Mouse (Mus musculus) embryonic facial prominence, embryonic 12.5 days (tissue): ENCODE results near the gene Senp1. TPM values are rescaled to one million over a fixed set of nuclear protein-coding genes. Genes with fewer than 3 reads are reported as not detected.
A peak's percentile ranks its signal among the peaks of the same experiment; 100 is the strongest.

Experiments used
- ATAC-seq: fragments of 200-750 bp; cut with Nextera tagmentation; 2 replicates; pipeline ENCODE4 v1.8.0; 2017; ENCODE audit not compliant: insufficient number of reproducible peaks, insufficient read depth, low FRiP score, low TSS enrichment
- H3K27ac ChIP-seq: fragments of 300-500 bp; sonication (generic); 2 replicates; pipeline ENCODE4 v1.5.1; 2016; ENCODE audit warnings: mild to moderate bottlenecking
- H3K27me3 ChIP-seq: fragments of 300-500 bp; sonication (generic); 2 replicates; pipeline ENCODE4 v1.6.1; 2016; ENCODE audit warnings: mild to moderate bottlenecking, moderate library complexity
- H3K36me3 ChIP-seq: fragments of 300-500 bp; sonication (generic); 2 replicates; pipeline ENCODE4 v1.6.1; 2016; ENCODE audit warnings: mild to moderate bottlenecking
- H3K4me1 ChIP-seq: fragments of 300-500 bp; sonication (generic); 2 replicates; pipeline ENCODE4 v1.6.1; 2016
- H3K4me2 ChIP-seq: fragments of 300-500 bp; sonication (generic); replicated peaks from 2 replicates; pipeline ENCODE4 v1.6.1; 2016; ENCODE audit warnings: mild to moderate bottlenecking, moderate library complexity
- H3K4me3 ChIP-seq: fragments of 300-500 bp; sonication (generic); 2 replicates; pipeline ENCODE4 v1.5.1; 2016; ENCODE audit warnings: mild to moderate bottlenecking
- H3K9ac ChIP-seq: fragments of 300-500 bp; sonication (generic); 2 replicates; pipeline ENCODE4 v1.6.1; 2016; ENCODE audit warnings: mild to moderate bottlenecking, moderate library complexity
- H3K9me3 ChIP-seq: fragments of 300-500 bp; sonication (generic); 2 replicates; pipeline ENCODE4 v1.6.1; 2016; ENCODE audit warnings: mild to moderate bottlenecking, moderate library complexity
- WGBS: fragments of 180-500 bp; shearing (Covaris S2); methylation state at CpG from one replicate; pipeline ENCODE4 v1.1.7; 2016; 5-methylcytosine and 5-hydroxymethylcytosine counted together
- polyA plus RNA-seq: library from polyadenylated mRNA; unstranded; fragments of >200 nt; fragmentation: Nextera tagmentation; extraction: Ambion mirVana; gene quantifications from 2 replicates; pipeline ENCODE4 v1.2.1, GENCODE M21; 2016

The Senp1 gene
- polyA plus RNA-seq, 1 experiment from 2014 or later, result 45.6 TPM

DNA sequence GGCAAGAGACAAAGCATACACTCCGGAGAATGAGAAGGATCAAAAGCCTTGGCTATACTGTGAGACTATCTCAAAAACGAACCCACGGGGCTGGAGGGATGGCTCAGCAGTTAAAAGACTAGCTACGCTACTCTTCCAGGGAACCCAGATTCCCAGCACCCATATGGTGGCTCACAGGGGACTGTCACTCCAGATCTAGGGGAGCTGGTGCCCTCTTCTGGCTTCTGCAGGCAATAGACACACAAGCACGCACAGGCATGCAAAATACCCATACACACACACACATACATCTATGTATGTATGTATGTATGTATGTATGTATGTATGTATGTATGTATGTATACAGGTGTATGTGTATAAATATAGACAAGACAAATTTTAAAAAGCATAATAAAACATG, 57.0 kb downstream of the Senp1 start:
- Histone ChIP-seq H3K36me3 (peaks cover 39% of the 10 kb centered on the region), H3K9me3 (no peaks in the 10 kb centered on the region), H3K9ac (no peak overlapping the region), H3K4me3 (no peak overlapping the region), H3K27ac (no peak overlapping the region), H3K4me2 (no peak overlapping the region), H3K27me3 (no peaks in the 10 kb centered on the region), H3K4me1 (peaks cover 17% of the 10 kb centered on the region)
- WGBS, result 93% methylated on average over 5 of the region's 5 CpGs
- ATAC-seq, result no peak

DNA sequence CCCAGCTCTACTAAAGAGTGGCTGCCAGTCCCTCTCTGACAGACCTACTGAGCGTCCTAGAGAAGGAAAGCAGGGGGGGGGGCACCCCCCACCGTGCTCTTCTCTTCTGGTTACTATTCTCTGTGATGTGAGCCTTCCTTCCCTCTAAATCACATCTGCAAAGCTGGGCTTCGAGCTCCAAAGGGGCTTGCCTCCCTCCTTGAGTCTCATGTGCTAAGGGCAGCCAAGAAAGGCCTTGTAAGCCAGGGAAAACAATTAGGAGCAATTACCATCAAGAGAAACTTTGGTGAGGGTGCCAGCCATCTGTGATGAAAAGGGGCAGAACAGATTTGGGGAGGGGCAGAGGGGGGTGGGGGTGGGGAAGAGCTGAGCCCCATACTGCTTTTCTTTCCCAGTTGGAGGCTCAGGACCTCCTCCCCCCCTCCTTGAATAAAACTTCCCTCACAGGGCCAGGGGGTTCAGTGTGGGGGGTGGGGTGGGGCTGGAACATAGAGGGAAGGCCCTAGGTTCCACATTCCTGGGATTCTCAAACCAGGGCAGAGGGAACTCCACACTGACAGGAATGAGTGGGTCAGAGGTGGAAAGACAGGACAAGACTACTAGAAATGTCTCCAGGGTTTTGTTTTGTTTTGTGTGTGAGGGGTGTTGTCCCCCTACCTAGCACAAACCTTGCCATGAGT, 58.3 kb downstream of the Senp1 start:
- peaks cover 27% of the 10 kb centered on the region for H3K4me1 ChIP-seq
- H3K27ac ChIP-seq, result peak overlapping the region; percentile 74; the same call in 1 of the 2 replicates
- no peak for ATAC-seq
- WGBS, result 12% methylated on average over 3 of the region's 3 CpGs
- H3K9me3 ChIP-seq, result no peaks in the 10 kb centered on the region
- H3K36me3 ChIP-seq, result peaks cover 30% of the 10 kb centered on the region
- no peaks in the 10 kb centered on the region for H3K27me3 ChIP-seq
- no peak overlapping the region for H3K4me2 ChIP-seq
- H3K9ac ChIP-seq, result no peak overlapping the region
- H3K4me3 ChIP-seq, result no peak overlapping the region

GRCm38 (mm10) chr15:98033233-98033748, 60.3 kb downstream of the Senp1 start:
- Histone ChIP-seq H3K4me2 (no peak overlapping the region), H3K9me3 (no peaks in the 10 kb centered on the region), H3K27ac (peak overlapping the region; percentile 62), H3K36me3 (peaks cover 14% of the 10 kb centered on the region), H3K4me3 (no peak overlapping the region), H3K9ac (no peak overlapping the region), H3K4me1 (peaks cover 30% of the 10 kb centered on the region), H3K27me3 (no peaks in the 10 kb centered on the region)
- ATAC-seq, result no peak
- WGBS, result 45% methylated on average over 9 of the region's 9 CpGs

DNA sequence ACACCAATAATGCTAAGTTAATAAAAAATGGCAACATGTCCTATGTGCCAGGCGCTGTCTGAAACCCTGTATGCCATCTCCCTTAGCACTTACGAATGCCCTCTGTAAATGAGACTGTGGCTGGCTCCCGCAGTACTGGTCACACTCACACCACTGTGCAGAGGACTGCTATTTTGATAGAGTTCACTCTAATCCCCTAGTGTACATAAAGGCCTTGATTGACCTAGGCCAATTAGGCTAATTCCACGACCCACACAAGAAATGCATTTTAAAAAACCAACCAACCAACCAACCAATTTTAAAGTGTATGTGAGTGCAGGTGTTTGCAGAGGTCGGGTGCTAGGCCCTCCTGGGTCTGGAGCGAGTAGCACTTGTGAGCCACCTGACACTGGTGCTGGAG, 63.7 kb downstream of the Senp1 start:
- Histone ChIP-seq H3K9me3 (no peaks in the 10 kb centered on the region), H3K27me3 (no peaks in the 10 kb centered on the region), H3K4me1 (peaks cover 45% of the 10 kb centered on the region), H3K9ac (no peak overlapping the region), H3K27ac (no peak overlapping the region), H3K4me2 (no peak overlapping the region), H3K4me3 (no peak overlapping the region), H3K36me3 (no peaks in the 10 kb centered on the region)
- no peak for ATAC-seq
- WGBS, result 66% methylated on average over 6 of the region's 6 CpGs

- Histone ChIP-seq H3K9me3 (no peaks in the 10 kb centered on the region), H3K36me3 (no peaks in the 10 kb centered on the region), H3K9ac (no peak overlapping the region), H3K4me3 (no peak overlapping the region), H3K27me3 (no peaks in the 10 kb centered on the region), H3K4me1 (peaks cover 41% of the 10 kb centered on the region), H3K4me2 (no peak overlapping the region), H3K27ac (peak overlapping the region; percentile 61)
- 24% methylated on average over 12 of the region's 12 CpGs for WGBS
- peak; percentile 53; the same call in 1 of the 2 replicates for ATAC-seq
Observed at GRCm38 (mm10) chr15:98026967-98027904, 66.3 kb downstream of the Senp1 start.

DNA sequence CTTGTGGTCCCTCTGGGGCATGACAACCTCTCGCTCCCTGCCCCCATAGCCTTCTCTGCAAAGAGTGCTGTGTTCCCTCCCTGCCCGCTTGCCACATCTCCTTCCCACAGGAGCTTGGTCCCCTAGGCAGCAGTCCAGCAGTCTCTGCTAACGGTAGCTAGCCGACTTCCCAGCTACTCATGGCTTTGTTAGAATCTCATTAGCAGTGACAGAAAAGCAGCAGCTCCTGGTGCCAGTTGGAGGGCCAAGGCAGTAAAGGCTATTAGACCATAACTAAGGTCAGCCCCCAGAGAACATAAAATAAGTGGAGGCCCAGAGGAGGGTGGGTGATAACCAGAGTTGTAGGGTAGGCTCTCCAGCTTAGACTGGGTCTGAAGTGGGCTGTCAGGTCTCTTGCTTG, 67.9 kb downstream of the Senp1 start:
- Histone ChIP-seq H3K4me3 (no peak overlapping the region), H3K27ac (0 out of 2 replicates have a peak overlapping the region, but pooled peaks have one; percentile 18), H3K4me2 (no peak overlapping the region), H3K36me3 (no peaks in the 10 kb centered on the region), H3K27me3 (no peaks in the 10 kb centered on the region), H3K4me1 (peaks cover 41% of the 10 kb centered on the region), H3K9me3 (no peaks in the 10 kb centered on the region), H3K9ac (no peak overlapping the region)
- no peak for ATAC-seq
- 42% methylated on average over 4 of the region's 4 CpGs for WGBS

DNA sequence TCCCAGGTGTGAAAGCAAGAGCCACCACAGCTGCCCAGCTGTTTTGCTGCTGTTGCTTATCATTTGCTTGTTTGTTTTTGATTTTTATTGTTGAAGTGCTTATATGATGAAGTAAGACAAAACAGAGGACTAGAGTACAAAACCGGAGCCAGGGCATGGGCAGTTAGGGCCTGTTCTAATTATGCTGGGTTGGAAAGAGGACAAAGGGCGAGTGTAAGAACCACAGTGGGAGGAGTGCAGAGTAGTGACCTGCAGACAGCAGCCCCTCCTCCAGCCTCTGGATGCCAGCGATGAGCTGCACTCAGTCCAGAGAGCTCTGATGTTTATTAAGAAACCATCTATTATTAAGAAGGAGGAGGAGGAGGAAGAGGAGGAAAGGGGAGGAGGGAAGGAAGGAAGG, 70.4 kb downstream of the Senp1 start:
- Histone ChIP-seq H3K9me3 (no peaks in the 10 kb centered on the region), H3K27ac (no peak overlapping the region), H3K4me2 (no peak overlapping the region), H3K4me3 (no peak overlapping the region), H3K9ac (no peak overlapping the region), H3K27me3 (no peaks in the 10 kb centered on the region), H3K4me1 (peaks cover 33% of the 10 kb centered on the region), H3K36me3 (no peaks in the 10 kb centered on the region)
- ATAC-seq, result no peak
- WGBS, result 22% methylated on average over 3 of the region's 3 CpGs

DNA sequence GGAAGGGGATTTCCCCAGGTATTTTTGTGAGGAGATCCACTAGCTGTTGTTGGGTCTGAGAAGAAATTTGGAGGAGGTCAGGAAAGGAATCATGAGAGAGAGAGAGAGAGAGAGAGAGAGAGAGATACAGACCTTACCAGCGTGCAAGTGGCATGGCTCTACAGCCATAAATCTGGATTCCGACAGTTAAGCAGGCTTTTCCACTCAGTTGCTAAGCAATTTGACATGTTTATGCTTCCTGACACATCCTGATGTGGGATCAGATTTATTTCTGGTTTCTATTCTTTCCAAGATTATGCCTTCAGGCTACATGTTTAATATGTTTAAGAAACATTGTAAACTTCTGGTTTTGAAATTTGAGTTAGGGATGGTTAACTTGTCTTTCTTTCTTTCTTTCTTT, 71.7 kb downstream of the Senp1 start:
- Histone ChIP-seq H3K4me3 (no peak overlapping the region), H3K27ac (no peak overlapping the region), H3K9me3 (no peaks in the 10 kb centered on the region), H3K9ac (no peak overlapping the region), H3K4me1 (peaks cover 21% of the 10 kb centered on the region), H3K4me2 (no peak overlapping the region), H3K27me3 (no peaks in the 10 kb centered on the region), H3K36me3 (no peaks in the 10 kb centered on the region)
- whole genome bisulfite sequencing, result 36% methylated on average over 2 of the region's 2 CpGs
- no peak for ATAC-seq

GRCm38 (mm10) chr15:98019047-98019446, 74.5 kb downstream of the Senp1 start:
- H3K27ac ChIP-seq, result no peak overlapping the region
- no peaks in the 10 kb centered on the region for H3K27me3 ChIP-seq
- peaks cover 6% of the 10 kb centered on the region; the same call in 1 of the 2 replicates for H3K4me1 ChIP-seq
- no peak overlapping the region for H3K9ac ChIP-seq
- no peaks in the 10 kb centered on the region for H3K36me3 ChIP-seq
- H3K4me2 ChIP-seq, result no peak overlapping the region
- no peak for ATAC-seq
- H3K9me3 ChIP-seq, result no peaks in the 10 kb centered on the region
- 74% methylated on average over 3 of the region's 3 CpGs for WGBS
- H3K4me3 ChIP-seq, result no peak overlapping the region

- WGBS, result 78% methylated on average over 4 of the region's 4 CpGs
- no peaks in the 10 kb centered on the region for H3K9me3 ChIP-seq
- no peaks in the 10 kb centered on the region for H3K27me3 ChIP-seq
- H3K9ac ChIP-seq, result no peak overlapping the region
- H3K4me2 ChIP-seq, result no peak overlapping the region
- H3K36me3 ChIP-seq, result no peaks in the 10 kb centered on the region
- no peak for ATAC-seq
- H3K27ac ChIP-seq, result no peak overlapping the region
- H3K4me1 ChIP-seq, result peaks cover 6% of the 10 kb centered on the region; the same call in 1 of the 2 replicates
- H3K4me3 ChIP-seq, result no peak overlapping the region
Observed at GRCm38 (mm10) chr15:98017925-98018324, 75.6 kb downstream of the Senp1 start.

- no peak overlapping the region for H3K4me2 ChIP-seq
- H3K9ac ChIP-seq, result no peak overlapping the region
- 0 out of 2 replicates have a peak, but pooled peaks cover 3% of the 10 kb centered on the region for H3K27me3 ChIP-seq
- H3K4me3 ChIP-seq, result no peak overlapping the region
- H3K4me1 ChIP-seq, result no peaks in the 10 kb centered on the region
- WGBS, result 65% methylated on average over 6 of the region's 6 CpGs
- no peak for ATAC-seq
- H3K36me3 ChIP-seq, result no peaks in the 10 kb centered on the region
- no peak overlapping the region for H3K27ac ChIP-seq
- H3K9me3 ChIP-seq, result no peaks in the 10 kb centered on the region
Observed at GRCm38 (mm10) chr15:98012810-98013209, 80.7 kb downstream of the Senp1 start.
